Mouse (Mus musculus): Measurements from ENCODE around the gene Gm49322. TPM values are rescaled to one million over a fixed set of nuclear protein-coding genes. Genes with fewer than 3 reads are reported as not detected.

Gm49322 gene
- total and polyA plus RNA-seq, 3 experiments = 0.28 to 1.8 (median 1.1) TPM

DNA sequence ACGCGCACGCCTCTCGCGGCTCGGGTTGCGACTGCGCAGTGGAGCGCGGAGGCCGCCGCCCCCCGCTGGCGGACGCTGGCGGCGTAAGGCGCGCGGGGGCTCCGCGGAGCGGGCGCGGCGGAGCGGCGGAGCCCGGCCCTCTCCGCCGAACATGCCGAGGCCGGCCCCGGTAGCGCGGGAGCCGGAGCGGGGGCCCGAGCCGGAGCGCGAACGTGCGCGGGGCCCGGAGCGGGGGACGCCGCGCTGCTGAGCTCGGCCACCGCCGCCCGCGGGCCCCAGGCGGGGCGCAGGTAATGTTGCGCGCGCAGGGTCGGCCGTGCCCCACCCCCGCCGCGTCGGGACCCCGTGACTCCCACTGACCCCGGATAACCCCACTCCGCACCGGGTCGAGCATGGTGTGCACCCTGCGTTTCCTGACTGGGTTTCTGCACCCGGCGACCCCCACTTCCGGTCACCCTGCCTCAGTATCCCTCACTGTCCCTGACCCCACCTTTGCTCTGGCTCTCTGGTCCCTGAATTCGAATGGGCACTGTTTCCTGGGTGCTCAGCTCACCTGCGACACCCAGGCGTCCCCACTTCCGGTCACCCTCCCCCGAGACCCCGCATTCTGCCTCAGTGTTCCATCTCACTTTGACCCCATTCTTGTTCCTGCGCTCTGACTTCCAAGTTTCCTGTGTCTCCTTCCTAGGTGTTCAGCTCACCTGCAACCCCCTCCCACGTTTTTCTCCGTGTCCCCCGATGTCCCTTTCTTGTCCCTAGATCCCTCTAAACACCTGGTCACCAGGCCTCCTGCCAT lies 17.0 kb downstream of the Gm49322 start, which contains the start of gene Csnk1g2:
Csnk1g2 (plus strand) TSS at position 178 of the 796 bp plus-strand sequence.
- Histone ChIP-seq H3K9me3 (replicated peaks; ENCODE audit: low read length) (no peaks in the 10 kb centered on the region), H3K36me3 (replicated peaks in 1 of 2; ENCODE audit: control insufficient read depth in 1 of 2, insufficient read depth in 1 of 2, low read length in 1 of 2) (peaks cover 3 to 33% of the 10 kb centered on the region in 2 experiments), H3K4me3 (replicated peaks in 1 of 3; ENCODE audit: low read depth in 2 of 3, low read length in 2 of 3, poor library complexity in 1 of 3) (peak within 1 kb of the TSS; percentile 87 to 99 (median 99)), H3K79me2 (replicated peaks; ENCODE audit: control insufficient read depth, extremely low read depth, insufficient read depth, poor library complexity, severe bottlenecking) (peaks cover 32% of the 10 kb centered on the region), H3K9ac (ENCODE audit: insufficient read depth, low read depth) (peak within 1 kb of the TSS; percentile 99), H3K27me3 (replicated peaks) (no peaks in the 10 kb centered on the region), H3K27ac (ENCODE audit: insufficient read depth, low read depth) (peak within 1 kb of the TSS; percentile 80), H3K4me1 (ENCODE audit: control insufficient read depth in 1 of 2, insufficient read depth in 2 of 2) (peaks cover 27 to 49% of the 10 kb centered on the region in 2 experiments), H3K4me2 (ENCODE audit: insufficient read depth, low read depth, poor library complexity, severe bottlenecking) (peak within 1 kb of the TSS; percentile 98)
- no peak for TF ChIP-seq IRF4 (IDR thresholded peaks at IDR 0.05; ENCODE audit: low read depth, low read length)
- no peak for TF ChIP-seq GABPA (IDR thresholded peaks at IDR 0.05; ENCODE audit: insufficient replicate concordance, low read depth, low read length)
- peak; percentile 41 for TF ChIP-seq HCFC1 (IDR thresholded peaks at IDR 0.05; ENCODE audit: low read depth, low read length)
- no peak for TF ChIP-seq EP300 (IDR thresholded peaks at IDR 0.05; ENCODE audit: low read length)
- no peak for TF ChIP-seq ZKSCAN1 (IDR thresholded peaks at IDR 0.05; ENCODE audit: borderline replicate concordance, low read depth, low read length)
- no peak for TF ChIP-seq TBP (conservative IDR thresholded peaks at IDR 0.05; ENCODE audit: low read depth, low read length)
- TF ChIP-seq MAZ (IDR thresholded peaks at IDR 0.05; ENCODE audit: low read depth, low read length) = no peak; the same call in 1 of the 2 replicates
- no peak for TF ChIP-seq ZC3H11A (IDR thresholded peaks at IDR 0.05; ENCODE audit: low read depth, low read length)
- no peak for TF ChIP-seq RCOR1 (conservative IDR thresholded peaks at IDR 0.05; ENCODE audit: low read depth, low read length)
- TF ChIP-seq SIN3A (IDR thresholded peaks at IDR 0.05; ENCODE audit: low read length) = no peak
- 0 out of 2 replicates have a peak, but pooled peaks have one; percentile 37 for TF ChIP-seq TCF12 (IDR thresholded peaks at IDR 0.05; ENCODE audit: low read depth, low read length)
- TF ChIP-seq SMC3 (IDR thresholded peaks at IDR 0.05; ENCODE audit: low read depth, low read length) = no peak
- TF ChIP-seq MYC (IDR thresholded peaks at IDR 0.05; ENCODE audit: low read depth, low read length) = no peak
- no peak; the same call in 1 of the 2 replicates for TF ChIP-seq POLR2A (IDR thresholded peaks at IDR 0.05; ENCODE audit: low read depth, low read length)
- no peak for TF ChIP-seq KAT2A (IDR thresholded peaks at IDR 0.05; ENCODE audit: insufficient replicate concordance, low read length)
- TF ChIP-seq NELFE (IDR thresholded peaks at IDR 0.05; ENCODE audit: low read depth, low read length) = peak; percentile 56
- peak; percentile 18; the same call in 1 of the 2 replicates for TF ChIP-seq USF1 (IDR thresholded peaks at IDR 0.05; ENCODE audit: low read depth, low read length)
- peak; percentile 51; the same call in 1 of the 2 replicates for TF ChIP-seq ELF1 (IDR thresholded peaks at IDR 0.05; ENCODE audit: low read depth, low read length)
- peak; percentile 96 for TF ChIP-seq NRF1 (IDR thresholded peaks at IDR 0.05; ENCODE audit: low read depth, low read length)
- no peak for TF ChIP-seq CTCF (conservative IDR thresholded peaks at IDR 0.05 in 1 of 2, IDR thresholded peaks at IDR 0.05 in 1 of 2; ENCODE audit: low read depth in 2 of 2, low read length in 2 of 2)
- TF ChIP-seq ZMIZ1 (IDR thresholded peaks at IDR 0.05; ENCODE audit: low read depth, low read length) = 0 out of 2 replicates have a peak, but pooled peaks have one; percentile 16
- no peak for TF ChIP-seq MAFK (IDR thresholded peaks at IDR 0.05; ENCODE audit: insufficient replicate concordance, low read length)
- peak; percentile 39 for DNase-seq (ENCODE audit: extremely low read depth)
- dilution Hi-C loops (cut with MboI; ENCODE audit: extremely low pct_ligation_motif_present, extremely low pct_unique_long_range_greater_than_20kb, low sequenced_read_pairs) (no loop called here), in situ Hi-C loops (cut with MboI; ENCODE audit: low pct_ligation_motif_present, low pct_unique_long_range_greater_than_20kb, low sequenced_read_pairs) (no loop called here)

Data from CH12.LX (cell line).